Mouse (Mus musculus): Measurements from ENCODE around the gene Lypd1.

The Lypd1 gene

DNA sequence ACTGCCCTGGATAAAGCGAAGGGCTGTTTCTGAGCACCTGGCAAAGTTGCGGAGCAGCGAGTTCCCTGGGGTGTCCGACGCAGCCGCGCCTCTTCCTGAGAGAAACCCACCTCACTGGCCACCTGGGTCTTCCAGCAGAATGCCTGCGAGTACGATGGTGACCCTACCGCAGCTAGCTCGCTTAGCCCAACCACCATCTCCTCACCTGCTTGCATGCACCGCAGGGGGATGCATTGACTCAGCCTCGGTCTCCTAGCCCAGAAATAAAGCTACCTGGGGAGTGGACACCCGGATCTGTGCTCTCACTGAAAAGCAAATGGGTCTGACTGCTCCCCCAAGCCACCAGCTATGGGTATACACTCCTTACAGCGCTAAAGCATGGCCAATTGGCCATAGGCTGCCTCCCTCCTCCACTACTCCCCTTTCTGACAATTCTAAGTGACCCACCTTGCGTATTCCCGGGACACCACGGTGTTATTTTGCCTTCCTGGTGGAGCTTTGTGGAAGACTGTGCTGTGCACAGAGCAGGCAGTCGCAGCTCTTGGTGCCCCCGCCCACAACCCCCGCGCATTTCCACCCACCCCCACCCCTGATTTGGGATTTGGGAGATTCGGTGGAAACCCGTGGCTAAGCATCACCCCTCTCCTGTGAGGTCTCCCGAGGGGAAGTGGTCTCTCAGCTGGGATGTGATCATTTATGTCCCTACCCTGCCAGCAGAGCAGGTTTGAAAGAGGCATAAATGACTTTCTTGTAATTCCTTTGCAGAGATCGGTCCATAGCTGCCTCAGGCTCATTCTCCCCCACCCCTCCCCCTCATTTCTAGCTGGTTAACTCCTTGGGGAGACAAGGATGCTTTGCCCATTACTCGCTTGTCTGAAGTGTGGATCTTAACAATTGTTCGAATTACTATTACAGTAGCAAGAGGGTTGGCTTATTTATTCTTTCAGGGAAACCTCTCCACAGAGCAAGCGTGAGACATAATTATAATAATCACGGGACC, at the start of gene Lypd1:
Gene Lypd1 (minus strand): TSS at position 501 of the 1,000 bp plus-strand sequence.
- DNase-seq (ENCODE audit: low read depth) = no peak

DNA sequence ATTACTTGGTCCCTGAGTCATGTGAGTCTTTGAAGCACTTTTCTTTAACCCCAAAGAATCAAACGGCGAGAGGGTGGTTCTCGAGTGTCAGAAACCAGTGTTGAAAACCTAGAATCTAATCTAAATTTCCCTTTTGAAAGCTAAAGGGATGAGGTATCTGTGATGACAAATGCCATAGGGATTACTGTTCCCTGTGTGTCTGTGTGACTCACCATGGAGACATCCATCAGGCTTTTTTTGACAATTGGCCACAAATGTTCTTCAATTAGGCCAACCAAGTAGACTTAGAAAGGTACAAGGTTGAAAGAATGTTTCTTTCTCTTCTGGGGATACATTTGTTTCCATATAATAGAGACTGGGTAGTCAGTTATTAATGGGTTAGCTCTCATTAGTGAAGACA, 38.1 kb upstream of the Lypd1 start:
- no peak for DNase-seq (ENCODE audit: low read depth)

DNA sequence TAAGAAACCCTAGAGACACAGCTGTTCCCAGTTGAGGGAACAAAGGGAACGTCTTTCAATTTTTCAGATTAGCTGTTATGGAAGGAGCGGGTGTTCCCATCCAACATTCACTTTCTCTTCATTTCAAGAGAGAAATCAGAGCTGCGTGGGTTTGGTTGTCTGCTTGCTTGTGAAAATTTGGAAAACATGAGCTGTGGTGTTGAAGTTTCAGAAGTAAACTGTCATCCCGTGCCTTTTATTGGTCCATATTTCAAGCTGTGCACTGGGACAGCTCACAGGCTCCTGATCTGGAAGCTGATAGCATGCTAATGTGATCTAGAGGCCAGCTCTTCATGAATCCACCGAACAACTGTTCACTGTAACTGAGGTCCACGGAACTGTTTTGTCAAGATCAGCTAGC, 36.2 kb upstream of the Lypd1 start:
- no peak for DNase-seq (ENCODE audit: low read depth)

GRCm38 (mm10) chr1:125945136-125945535, 32.2 kb upstream of the Lypd1 start:
- no peak for DNase-seq (ENCODE audit: low read depth)

DNA sequence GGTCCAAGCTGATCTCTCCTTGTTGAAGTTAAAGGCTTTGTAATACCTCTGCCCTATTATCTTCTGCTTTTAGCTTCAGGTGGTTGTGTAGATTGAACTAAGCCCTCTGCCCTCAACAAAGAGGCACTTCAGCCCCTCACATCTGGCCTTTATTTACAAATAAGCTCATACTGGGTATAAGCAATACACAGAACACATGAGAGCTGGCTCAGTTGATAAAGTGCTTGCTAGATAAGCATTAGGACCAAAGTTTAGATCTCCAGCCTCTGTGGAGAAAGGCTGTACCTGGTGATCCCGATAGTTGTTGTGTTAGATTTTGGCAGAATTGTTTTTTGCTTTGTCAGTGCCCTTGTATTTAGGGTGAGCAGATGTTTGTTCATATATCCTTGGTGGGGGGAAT, 30.4 kb upstream of the Lypd1 start:
- DNase-seq (ENCODE audit: low read depth) = no peak

DNA sequence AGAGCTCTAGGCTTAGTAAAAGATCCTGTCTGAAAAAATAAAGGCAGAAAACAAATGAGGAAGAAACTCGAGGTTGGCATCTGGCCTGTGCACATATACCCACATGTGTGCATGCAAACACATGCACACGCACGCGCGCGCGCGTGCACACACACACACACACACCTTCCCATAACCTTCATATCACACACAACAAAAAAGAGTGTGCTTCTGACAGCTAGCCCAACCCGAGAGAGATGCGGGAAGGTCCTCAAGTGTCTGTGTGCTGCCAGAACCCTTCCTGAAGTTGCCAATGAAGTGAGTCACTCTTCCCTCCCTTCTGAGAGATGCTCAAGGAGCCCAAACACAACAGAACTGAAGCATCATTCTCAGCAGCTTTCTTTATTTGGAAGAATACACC, 12.6 kb upstream of the Lypd1 start:
- no peak for DNase-seq (ENCODE audit: low read depth)

DNA sequence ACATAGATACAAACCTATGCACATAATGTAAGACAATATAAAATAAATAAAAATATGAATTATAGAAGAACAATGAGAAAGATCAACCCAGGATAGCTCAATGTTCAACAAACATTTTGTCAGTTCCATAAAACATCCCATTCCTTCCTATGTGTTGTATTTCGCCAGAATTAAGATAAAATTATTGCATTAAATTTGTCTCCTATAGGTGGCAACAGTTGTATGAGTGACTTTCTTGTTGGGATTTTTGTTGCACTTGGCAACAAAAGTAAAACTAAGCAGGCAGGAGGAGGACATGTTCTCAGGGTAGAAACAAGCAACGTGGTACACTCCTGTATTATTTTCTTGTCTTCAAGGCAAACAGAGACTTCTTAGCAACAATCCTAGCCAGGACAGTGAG, 10.2 kb upstream of the Lypd1 start:
- no peak for DNase-seq (ENCODE audit: low read depth)

- no peak for DNase-seq (ENCODE audit: low read depth)
These were observed 7.8 kb upstream of the Lypd1 start for GRCm38 (mm10) chr1:125920696-125921095.

DNA sequence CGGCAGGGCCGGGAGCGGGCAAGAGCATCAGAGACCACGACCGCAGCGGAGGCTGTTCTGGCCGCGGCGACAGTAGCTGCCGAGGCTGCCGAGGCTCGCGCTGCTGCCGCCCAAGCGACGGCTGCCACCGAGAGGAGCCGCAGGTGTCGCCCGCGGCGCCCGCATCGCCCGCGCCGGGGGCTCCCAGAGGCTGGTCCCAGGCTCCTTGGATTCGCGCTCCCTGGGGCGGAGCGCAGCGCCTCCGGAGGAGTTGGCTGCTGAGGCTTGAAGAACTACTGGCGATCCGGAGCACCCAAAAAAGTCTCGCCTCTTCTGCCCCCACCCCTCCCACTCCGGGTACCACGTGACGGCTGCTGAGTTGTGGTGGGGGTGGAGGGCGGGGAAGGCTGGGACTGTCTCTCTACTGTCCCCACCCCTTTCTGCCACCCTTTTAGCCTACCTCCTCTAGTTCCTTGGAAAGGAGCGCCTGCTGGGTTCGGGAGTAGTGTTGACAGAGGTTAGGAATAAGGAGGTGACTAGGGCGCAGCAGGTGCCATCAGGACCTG, 928 bp downstream of the Lypd1 start:
- DNase-seq (ENCODE audit: low read depth) = no peak

GRCm38 (mm10) chr1:125911337-125911900, 1.5 kb downstream of the Lypd1 start:
- DNase-seq (ENCODE audit: low read depth) = no peak

- no peak for DNase-seq (ENCODE audit: low read depth)
These were observed 2.0 kb downstream of the Lypd1 start for GRCm38 (mm10) chr1:125910871-125911265.

GRCm38 (mm10) chr1:125910211-125910870, 2.6 kb downstream of the Lypd1 start:
- DNase-seq (ENCODE audit: low read depth) = no peak

DNA sequence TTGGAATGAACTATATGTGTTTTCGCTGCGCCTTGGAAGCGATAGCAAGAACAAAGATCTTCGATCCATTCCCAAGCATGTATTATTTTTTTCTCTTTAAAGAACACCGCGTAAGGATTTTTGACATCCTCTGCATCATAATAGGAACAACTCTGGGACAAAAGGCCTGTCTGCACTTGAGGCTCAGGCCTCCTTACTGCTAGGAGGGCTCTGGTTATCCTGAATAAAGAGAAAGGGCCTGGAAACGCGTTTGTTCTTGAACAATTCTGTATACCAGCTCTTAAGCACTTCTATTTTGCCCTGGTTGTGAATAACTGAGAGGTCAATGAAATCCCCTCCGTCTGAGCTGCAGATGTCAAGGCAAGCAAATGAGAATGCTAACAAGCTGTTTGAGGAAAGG, 19.7 kb downstream of the Lypd1 start:
- no peak for DNase-seq (ENCODE audit: low read depth)

DNA sequence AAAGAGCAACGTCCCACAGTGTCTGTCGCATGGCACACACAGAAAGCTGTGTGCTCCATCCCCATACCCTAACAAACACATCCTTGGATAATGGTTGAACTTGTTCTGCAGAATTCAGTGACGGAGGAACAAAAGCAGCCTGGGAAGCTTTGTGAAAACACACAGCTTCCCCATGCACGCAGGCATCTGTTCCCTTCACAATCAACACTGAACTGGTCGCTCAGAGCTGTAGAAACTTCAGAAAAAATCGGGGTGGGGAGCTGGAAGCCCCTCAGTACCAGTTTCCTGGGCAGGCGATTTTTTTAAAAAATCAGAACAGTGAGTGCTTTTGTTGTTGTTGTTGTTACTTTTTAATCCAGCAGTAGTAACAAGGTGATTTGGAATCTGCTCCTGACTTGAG, 42.8 kb downstream of the Lypd1 start:
- no peak for DNase-seq (ENCODE audit: low read depth)

DNA sequence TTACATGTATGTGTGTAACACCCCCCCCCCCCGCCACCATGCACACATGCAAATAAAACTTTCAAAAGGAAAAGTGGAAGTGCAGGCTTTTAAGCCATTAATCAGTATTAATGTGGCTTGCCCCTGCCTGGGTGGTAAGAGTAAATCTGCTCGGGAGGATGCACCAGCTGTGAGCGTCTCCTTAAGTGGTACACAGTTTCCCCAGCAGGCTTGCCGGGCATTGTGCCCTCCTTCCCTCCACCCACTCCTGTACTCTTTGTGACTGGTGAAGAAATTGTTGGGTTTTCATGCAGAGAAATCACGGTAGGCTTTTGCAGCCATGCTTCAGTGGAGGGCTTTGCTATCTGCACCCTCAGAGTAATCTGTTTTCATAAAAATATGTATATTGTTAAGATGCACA, 54.3 kb downstream of the Lypd1 start:
- DNase-seq (ENCODE audit: low read depth) = no peak

- DNase-seq (ENCODE audit: low read depth) = no peak
These were observed 58.3 kb downstream of the Lypd1 start for GRCm38 (mm10) chr1:125854646-125855045.

DNA sequence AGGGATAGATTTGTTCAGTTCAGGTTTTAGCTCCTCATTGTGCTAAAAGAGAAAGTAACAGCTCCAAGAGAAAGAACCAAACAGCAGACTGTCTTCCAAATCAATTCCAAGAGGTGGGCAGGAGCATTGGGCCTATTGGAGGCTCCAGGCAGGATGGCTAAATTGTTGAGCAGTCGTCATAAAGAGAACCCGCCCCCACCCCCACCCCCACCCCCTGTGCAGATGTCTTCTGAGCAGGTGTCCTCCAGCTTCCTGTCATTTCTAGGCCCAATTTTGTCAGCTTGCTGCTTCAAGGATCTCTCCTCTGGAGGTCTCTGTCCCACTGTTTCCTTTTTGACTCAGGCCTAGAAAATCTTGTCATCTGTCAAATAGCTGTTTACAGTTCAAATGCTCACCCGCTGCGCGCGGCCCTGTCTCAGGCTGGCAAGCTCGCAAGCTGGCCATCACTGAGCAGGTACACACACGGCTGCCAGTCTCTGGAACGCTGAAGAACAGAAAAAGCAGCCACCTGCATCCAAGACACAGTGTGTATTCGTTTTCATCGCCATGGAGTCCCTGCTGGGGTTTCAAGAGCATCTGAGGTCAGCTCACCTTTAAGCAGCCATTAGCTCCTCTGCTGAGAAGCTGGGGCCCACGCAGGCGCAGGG, 73.0 kb downstream of the Lypd1 start:
- no peak for DNase-seq (ENCODE audit: low read depth)

- DNase-seq (ENCODE audit: low read depth) = no peak
These were observed 75.4 kb downstream of the Lypd1 start for GRCm38 (mm10) chr1:125837507-125837906.

DNA sequence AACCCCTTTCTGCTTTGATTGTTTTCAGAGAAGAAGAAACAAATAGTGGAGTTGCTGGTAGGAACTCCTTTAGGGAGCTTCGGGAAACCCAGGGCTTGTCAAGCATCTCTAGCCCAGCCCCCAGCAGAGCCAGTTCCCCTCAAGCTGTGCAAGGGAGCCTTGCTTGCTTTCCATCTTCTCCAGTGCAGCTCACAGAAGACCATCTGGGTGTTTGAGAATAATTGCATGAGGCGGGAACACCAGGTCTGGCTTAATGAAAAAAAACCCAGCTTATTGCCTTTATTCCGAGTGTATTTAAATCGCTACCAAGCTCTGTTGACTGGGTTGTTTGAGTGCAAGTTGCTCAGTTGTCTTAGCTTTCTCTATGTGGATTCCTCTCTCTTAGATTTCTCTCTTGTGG, 89.3 kb downstream of the Lypd1 start:
- DNase-seq (ENCODE audit: low read depth) = no peak

DNA sequence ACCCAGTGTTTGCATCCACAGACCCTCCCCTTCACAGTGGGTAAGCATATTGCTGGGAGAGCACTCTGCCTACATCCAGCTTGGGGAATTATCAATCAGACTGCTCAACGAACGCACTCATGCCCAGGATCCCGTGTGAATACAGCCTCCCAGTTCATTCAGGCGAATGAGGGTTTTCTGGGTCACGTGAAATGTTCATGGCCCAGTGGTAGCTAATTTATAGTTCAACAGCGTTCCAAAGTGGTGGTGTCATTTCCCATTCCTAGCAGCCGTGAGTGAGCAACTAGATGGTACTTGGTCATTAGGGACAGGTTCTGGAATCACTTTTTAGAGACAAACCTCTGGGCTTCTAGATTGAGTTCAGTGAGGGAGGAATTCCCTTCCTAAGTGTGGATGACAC, 91.8 kb downstream of the Lypd1 start:
- no peak for DNase-seq (ENCODE audit: low read depth)
